Mouse (Mus musculus) heart, embryonic 16.5 days (tissue): ENCODE data around the gene Dgkb. TPM values are rescaled to one million over a fixed set of nuclear protein-coding genes. Genes with fewer than 3 reads are reported as not detected.
A peak's percentile ranks its signal among the peaks of the same experiment; 100 is the strongest.

Experiments used
- ATAC-seq: fragments of 200-750 bp; cut with Nextera tagmentation; replicated peaks from 2 replicates; pipeline ENCODE4 v1.8.0; 2017; ENCODE audit warnings: moderate number of reproducible peaks; ENCODE audit not compliant: insufficient read depth, low FRiP score; ENCODE audit errors: extremely low read depth
- H3K27ac ChIP-seq: fragments of 300-500 bp; sonication (generic); 2 replicates; pipeline ENCODE4 v1.5.1; 2014; ENCODE audit warnings: mild to moderate bottlenecking, low read length, control low read depth, moderate library complexity
- H3K27me3 ChIP-seq: fragments of 300-500 bp; sonication (generic); 2 replicates; pipeline ENCODE4 v1.6.1; 2014; ENCODE audit warnings: low read length, mixed read lengths; ENCODE audit not compliant: control insufficient read depth, insufficient read depth
- H3K36me3 ChIP-seq: fragments of 300-500 bp; sonication (generic); 2 replicates; pipeline ENCODE4 v1.6.1; 2014; ENCODE audit not compliant: control insufficient read depth, insufficient read depth
- H3K4me1 ChIP-seq: fragments of 300-500 bp; sonication (generic); 2 replicates; pipeline ENCODE4 v1.6.1; 2014; ENCODE audit warnings: low read length, mixed read lengths; ENCODE audit not compliant: control insufficient read depth, insufficient read depth
- H3K4me2 ChIP-seq: fragments of 300-500 bp; sonication (generic); 2 replicates; pipeline ENCODE4 v1.6.1; 2014; ENCODE audit warnings: low read depth, mild to moderate bottlenecking, control low read depth, low read length
- H3K4me3 ChIP-seq: fragments of 300-500 bp; sonication (generic); 2 replicates; pipeline ENCODE4 v1.5.1; 2014; ENCODE audit warnings: mild to moderate bottlenecking, control low read depth, low read length
- H3K9ac ChIP-seq: fragments of 300-500 bp; sonication (generic); 2 replicates; pipeline ENCODE4 v1.6.1; 2014; ENCODE audit warnings: low read length, control low read depth
- H3K9me3 ChIP-seq: fragments of 300-500 bp; sonication (generic); replicated peaks from 2 replicates; pipeline ENCODE4 v1.6.1; 2016; ENCODE audit warnings: low read length; ENCODE audit not compliant: control insufficient read depth
- WGBS: fragments of 180-500 bp; shearing (Covaris S2); extraction: QIAGEN DNeasy Blood & Tissue Kit; methylation state at CpG from one replicate; pipeline ENCODE4 v1.1.7; 2014; 5-methylcytosine and 5-hydroxymethylcytosine counted together
- polyA plus RNA-seq: library from polyadenylated mRNA; unstranded; fragments of >200 nt; fragmentation: Nextera tagmentation; extraction: Ambion mirVana; gene quantifications from 2 replicates; pipeline ENCODE4 v1.2.1, GENCODE M21; 2015

Gene Dgkb
- polyA plus RNA-seq, 1 experiment from 2014 or later, result 0.50 TPM

DNA sequence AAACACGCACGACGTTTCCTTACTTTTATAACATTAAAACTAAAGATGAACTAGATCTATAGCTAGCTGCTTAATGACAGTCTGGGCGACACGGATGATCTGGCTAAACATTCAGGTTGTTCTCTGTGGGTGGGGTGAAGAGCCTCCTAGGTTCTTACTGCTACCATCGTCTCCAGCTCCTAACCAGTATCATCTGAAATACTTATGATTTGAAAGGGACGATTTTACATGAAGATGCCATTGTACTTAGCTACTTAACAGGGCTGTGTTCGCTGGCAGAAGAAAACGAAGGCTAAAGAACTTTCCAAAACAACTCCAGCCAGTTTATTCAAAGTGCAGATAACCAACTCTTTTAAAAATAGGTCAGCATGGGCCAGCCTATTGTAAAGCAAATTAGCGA, 63.9 kb downstream of the Dgkb start:
- Histone ChIP-seq H3K9ac (no peak overlapping the region), H3K27me3 (no peaks in the 10 kb centered on the region), H3K4me3 (peak overlapping the region; percentile 50), H3K36me3 (no peaks in the 10 kb centered on the region), H3K27ac (no peak overlapping the region), H3K9me3 (no peaks in the 10 kb centered on the region), H3K4me2 (peak overlapping the region; percentile 88), H3K4me1 (peaks cover 2% of the 10 kb centered on the region; the same call in 1 of the 2 replicates)
- no peak for ATAC-seq
- 8% methylated on average over 10 of the region's 10 CpGs for WGBS

DNA sequence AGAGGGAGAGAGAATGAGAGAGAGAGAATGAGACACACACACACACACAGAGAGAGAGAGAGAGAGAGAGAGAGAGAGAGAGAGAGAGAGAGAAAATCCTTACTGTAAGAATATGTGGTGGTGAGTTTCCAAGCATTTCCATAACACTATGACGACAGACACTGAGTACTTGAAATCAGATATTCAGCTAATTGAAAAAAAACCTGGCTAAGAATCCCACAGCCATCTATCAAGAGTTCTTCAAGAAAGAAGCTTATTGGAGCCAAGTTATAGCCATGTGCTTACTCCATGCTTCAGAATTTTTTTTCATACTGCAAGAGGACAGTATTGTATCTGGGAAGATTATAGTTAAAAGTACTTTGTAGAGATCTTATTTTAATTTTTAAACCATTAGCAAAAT, 65.3 kb downstream of the Dgkb start:
- no peak overlapping the region for H3K9ac ChIP-seq
- no peak overlapping the region for H3K4me2 ChIP-seq
- no peak overlapping the region for H3K4me3 ChIP-seq
- peaks cover 2% of the 10 kb centered on the region; the same call in 1 of the 2 replicates for H3K4me1 ChIP-seq
- WGBS, result 42% methylated on average over 1 of the region's 1 CpGs
- H3K36me3 ChIP-seq, result no peaks in the 10 kb centered on the region
- no peaks in the 10 kb centered on the region for H3K27me3 ChIP-seq
- H3K27ac ChIP-seq, result no peak overlapping the region
- no peak for ATAC-seq
- no peaks in the 10 kb centered on the region for H3K9me3 ChIP-seq

DNA sequence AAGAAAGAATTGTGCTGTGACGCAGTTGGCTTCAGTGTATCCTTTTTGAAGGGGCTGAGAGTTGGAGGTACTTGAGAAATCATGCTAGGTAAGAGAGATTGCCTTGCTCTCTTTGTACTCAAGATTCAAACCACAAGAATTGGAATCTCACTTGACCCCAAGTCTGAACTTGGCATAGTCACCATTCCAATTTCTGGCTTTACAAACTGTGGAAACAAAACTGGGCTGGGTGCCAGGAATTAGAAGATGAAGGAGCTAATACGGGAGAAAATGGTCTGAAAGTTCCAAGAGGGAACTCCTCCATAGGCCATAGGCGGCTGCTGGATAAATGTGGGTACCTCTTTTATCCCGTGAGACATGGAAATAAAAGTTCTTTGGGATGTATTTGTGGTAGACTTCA, 66.3 kb downstream of the Dgkb start:
- Histone ChIP-seq H3K27ac (no peak overlapping the region), H3K9ac (no peak overlapping the region), H3K9me3 (no peaks in the 10 kb centered on the region), H3K4me2 (no peak overlapping the region), H3K36me3 (no peaks in the 10 kb centered on the region), H3K4me3 (no peak overlapping the region), H3K27me3 (no peaks in the 10 kb centered on the region), H3K4me1 (peaks cover 2% of the 10 kb centered on the region; the same call in 1 of the 2 replicates)
- 60% methylated on average over 4 of the region's 4 CpGs for WGBS
- no peak for ATAC-seq

DNA sequence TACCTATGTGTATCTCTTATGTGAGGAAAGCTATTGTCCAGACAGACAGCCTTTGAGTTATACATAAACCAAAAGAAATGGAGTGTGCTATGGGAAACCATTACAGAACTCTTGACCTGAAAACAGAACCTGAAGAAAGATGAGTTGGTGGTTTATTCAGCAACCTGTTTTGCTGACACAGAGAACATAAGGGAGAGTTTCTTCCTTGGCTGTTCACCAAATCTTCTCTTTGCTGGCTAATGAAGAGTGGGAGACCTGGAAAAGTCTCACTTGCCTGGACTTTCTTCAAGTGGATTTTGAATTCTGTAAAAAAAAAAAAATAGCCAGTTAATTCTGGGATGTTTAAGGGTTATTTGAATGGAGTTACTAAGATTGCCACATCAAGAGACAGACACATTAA, 71.1 kb downstream of the Dgkb start:
- Histone ChIP-seq H3K4me2 (no peak overlapping the region), H3K9ac (no peak overlapping the region), H3K4me1 (no peaks in the 10 kb centered on the region), H3K27ac (no peak overlapping the region), H3K9me3 (no peaks in the 10 kb centered on the region), H3K36me3 (no peaks in the 10 kb centered on the region), H3K4me3 (no peak overlapping the region), H3K27me3 (no peaks in the 10 kb centered on the region)
- ATAC-seq, result no peak

DNA sequence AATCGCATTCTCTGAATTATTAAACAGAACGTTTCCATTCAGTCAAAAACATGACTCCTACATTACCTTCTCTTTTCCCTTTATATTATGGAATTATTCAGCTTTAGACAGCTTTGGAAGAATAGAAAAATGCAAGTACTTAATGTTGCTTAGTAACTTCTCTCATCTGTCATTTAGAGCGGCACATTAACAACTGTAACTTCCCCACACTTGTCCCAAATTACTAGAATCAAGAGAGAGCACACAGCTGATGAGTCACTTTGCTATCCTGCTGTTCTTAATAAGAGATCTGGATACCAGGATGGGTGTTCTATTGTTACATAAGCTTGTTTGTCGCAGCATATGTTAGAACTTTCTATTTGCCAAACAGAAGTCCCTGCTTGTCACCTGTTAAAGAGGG, 71.9 kb downstream of the Dgkb start:
- 79% methylated on average over 4 of the region's 4 CpGs for WGBS
- Histone ChIP-seq H3K4me1 (no peaks in the 10 kb centered on the region), H3K4me2 (no peak overlapping the region), H3K27me3 (no peaks in the 10 kb centered on the region), H3K9ac (no peak overlapping the region), H3K9me3 (no peaks in the 10 kb centered on the region), H3K36me3 (no peaks in the 10 kb centered on the region), H3K4me3 (no peak overlapping the region), H3K27ac (no peak overlapping the region)
- no peak for ATAC-seq

DNA sequence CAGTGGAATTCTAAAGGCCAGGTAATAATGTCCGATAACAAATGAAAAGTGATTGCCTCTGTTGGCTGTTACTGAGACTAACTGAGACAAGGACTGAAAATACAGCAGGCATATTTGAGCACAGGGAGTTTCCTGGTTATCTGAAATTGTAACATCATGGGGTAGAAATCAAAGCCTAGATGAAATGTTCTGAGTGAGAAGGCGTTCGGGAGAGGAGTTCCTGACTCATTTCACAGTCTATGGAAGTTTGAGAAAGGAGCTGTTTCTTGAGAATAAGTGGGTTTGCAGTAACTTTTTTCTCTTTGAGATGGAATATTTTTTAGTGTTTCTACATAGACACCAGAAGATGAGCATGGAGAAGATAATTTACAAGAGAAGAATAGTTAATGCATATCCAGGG, 73.8 kb downstream of the Dgkb start:
- no peaks in the 10 kb centered on the region for H3K9me3 ChIP-seq
- no peak overlapping the region for H3K4me3 ChIP-seq
- H3K4me1 ChIP-seq, result no peaks in the 10 kb centered on the region
- WGBS, result 80% methylated on average over 3 of the region's 3 CpGs
- H3K9ac ChIP-seq, result no peak overlapping the region
- no peak overlapping the region for H3K27ac ChIP-seq
- no peak for ATAC-seq
- H3K4me2 ChIP-seq, result no peak overlapping the region
- no peaks in the 10 kb centered on the region for H3K36me3 ChIP-seq
- H3K27me3 ChIP-seq, result no peaks in the 10 kb centered on the region

DNA sequence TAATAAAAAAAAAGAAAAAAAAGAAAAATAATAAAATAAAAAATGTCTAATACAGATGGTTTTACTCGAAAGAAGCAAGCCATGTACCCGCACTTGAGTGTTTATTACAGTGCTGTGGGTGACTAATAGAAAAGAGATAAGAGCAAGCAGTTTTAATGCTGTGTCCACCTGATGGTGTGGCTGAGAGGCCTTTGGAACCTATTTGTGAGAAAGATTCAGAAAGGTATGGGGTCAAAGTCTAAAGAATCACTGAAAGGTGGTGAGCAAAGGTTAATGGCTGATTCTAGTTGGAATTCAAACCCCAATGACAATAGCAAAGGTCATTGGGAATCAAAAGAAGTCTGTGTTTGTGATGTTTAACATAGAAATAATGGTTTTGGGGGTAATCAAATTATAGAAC, 124.6 kb downstream of the Dgkb start:
- Histone ChIP-seq H3K27me3 (no peaks in the 10 kb centered on the region), H3K4me2 (no peak overlapping the region), H3K4me1 (no peaks in the 10 kb centered on the region), H3K9me3 (no peaks in the 10 kb centered on the region), H3K27ac (no peak overlapping the region), H3K36me3 (no peaks in the 10 kb centered on the region), H3K4me3 (no peak overlapping the region), H3K9ac (no peak overlapping the region)
- 85% methylated on average over 2 of the region's 2 CpGs for WGBS
- ATAC-seq, result no peak

DNA sequence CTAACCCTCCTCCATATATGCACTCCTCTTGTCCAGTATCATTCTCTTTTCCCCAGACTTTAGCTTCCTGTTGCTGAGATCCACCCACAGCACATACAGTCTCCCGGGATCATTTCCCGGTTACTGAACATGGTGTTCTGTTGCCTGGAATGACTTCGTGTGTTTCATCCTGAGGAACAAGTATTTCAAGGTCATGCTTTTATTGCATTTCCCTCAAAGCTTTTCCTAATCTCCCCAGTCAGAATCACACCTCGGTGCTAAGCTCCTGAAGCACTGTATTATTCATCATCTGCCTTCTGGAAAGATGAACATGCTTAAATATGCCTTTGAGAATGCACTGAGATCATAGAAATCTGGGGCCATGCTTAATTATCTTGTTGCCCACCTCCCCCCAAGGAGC, 138.7 kb downstream of the Dgkb start:
- Histone ChIP-seq H3K4me1 (no peaks in the 10 kb centered on the region), H3K9ac (no peak overlapping the region), H3K27ac (no peak overlapping the region), H3K27me3 (no peaks in the 10 kb centered on the region), H3K4me2 (no peak overlapping the region), H3K9me3 (no peaks in the 10 kb centered on the region), H3K36me3 (no peaks in the 10 kb centered on the region), H3K4me3 (no peak overlapping the region)
- ATAC-seq, result no peak
- WGBS, result 67% methylated on average over 4 of the region's 4 CpGs

DNA sequence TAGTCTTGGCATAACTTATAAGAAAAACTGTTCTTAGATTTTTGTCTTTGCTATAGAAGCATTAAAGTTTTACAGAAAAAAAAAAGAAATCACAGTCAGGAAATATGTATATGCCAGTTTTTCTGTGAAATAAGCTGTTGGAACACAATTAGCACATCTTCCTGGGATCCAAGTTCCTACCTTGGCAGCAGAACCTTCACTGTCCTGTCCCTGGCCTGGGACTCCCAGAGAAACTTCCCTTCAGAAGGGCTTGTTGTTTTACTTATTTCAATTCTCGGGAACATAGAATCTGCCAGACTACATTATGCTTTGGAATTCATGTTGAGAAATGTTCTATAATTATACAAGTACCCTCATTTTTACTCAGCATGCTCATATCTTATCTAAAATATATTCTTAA, 154.0 kb downstream of the Dgkb start:
- Histone ChIP-seq H3K36me3 (no peaks in the 10 kb centered on the region), H3K4me2 (no peak overlapping the region), H3K27me3 (no peaks in the 10 kb centered on the region), H3K9me3 (no peaks in the 10 kb centered on the region), H3K27ac (no peak overlapping the region), H3K9ac (no peak overlapping the region), H3K4me1 (no peaks in the 10 kb centered on the region), H3K4me3 (no peak overlapping the region)
- no peak for ATAC-seq
- 57% methylated on average over 1 of the region's 1 CpGs for WGBS
